Mouse (Mus musculus) liver, adult 2 months (tissue): ENCODE measurements around the gene Lrrc34. TPM values are rescaled to one million over a fixed set of nuclear protein-coding genes. Genes with fewer than 3 reads are reported as not detected.

Experiments used
- DNase-seq: peaks from one replicate; pipeline ENCODE4 v3.0.0-alpha.2; 2011; ENCODE audit warnings: low read depth, low spot score; ENCODE audit errors: extremely low read depth
- H3K27ac ChIP-seq: fragments of 200-500 bp; replicated peaks from 2 replicates; pipeline ENCODE4 v1.5.1; 2012; ENCODE audit warnings: low read depth, mild to moderate bottlenecking, control low read depth, inconsistent platforms, low read length; ENCODE audit not compliant: insufficient read depth
- H3K27me3 ChIP-seq: fragments of 200-500 bp; 2 replicates; pipeline ENCODE4 v1.6.1; 2012; ENCODE audit warnings: mild to moderate bottlenecking, moderate library complexity, low read length, inconsistent platforms; ENCODE audit not compliant: control insufficient read depth, insufficient read depth
- H3K36me3 ChIP-seq: fragments of 200-500 bp; 2 replicates; pipeline ENCODE4 v1.6.1; 2012; ENCODE audit warnings: low read length, inconsistent platforms; ENCODE audit not compliant: control insufficient read depth, insufficient read depth
- H3K4me1 ChIP-seq: fragments of 200-500 bp; 2 replicates; pipeline ENCODE4 v1.6.1; 2011; ENCODE audit warnings: low read length; ENCODE audit not compliant: control insufficient read depth, insufficient read depth
- H3K4me3 ChIP-seq: fragments of 200-500 bp; 2 replicates; pipeline ENCODE4 v1.5.1; 2011; ENCODE audit warnings: low read depth, mild to moderate bottlenecking, control low read depth, low read length, moderate library complexity; ENCODE audit not compliant: insufficient read depth
- H3K79me2 ChIP-seq: fragments of 200-500 bp; 2 replicates; pipeline ENCODE4 v1.6.1; 2012; ENCODE audit warnings: inconsistent platforms, mild to moderate bottlenecking, low read length, moderate library complexity; ENCODE audit not compliant: control insufficient read depth, insufficient read depth
- H3K9ac ChIP-seq: fragments of 200-500 bp; 2 replicates; pipeline ENCODE4 v1.6.1; 2012; ENCODE audit warnings: low read depth, mild to moderate bottlenecking, control low read depth, inconsistent platforms, low read length
- CTCF ChIP-seq: fragments of 200-500 bp; IDR thresholded peaks from 2 replicates; pipeline ENCODE4 v1.5.1; 2011; ENCODE audit warnings: low read depth, low read length, control low read depth
- POLR2A ChIP-seq: fragments of 200-500 bp; IDR thresholded peaks from 2 replicates; pipeline ENCODE4 v1.6.1; 2011; ENCODE audit warnings: low read length, control low read depth; ENCODE audit not compliant: insufficient read depth; ENCODE audit errors: extremely low read depth
- WGBS: fragments of 180-500 bp; shearing (Covaris S2); methylation state at CpG from one replicate; pipeline ENCODE4 v1.1.7; 2018; 5-methylcytosine and 5-hydroxymethylcytosine counted together
- polyA plus RNA-seq: library from polyadenylated mRNA; depleted of rRNA; stranded (reverse); fragments of >200 nt; gene quantifications from 2 replicates; pipeline ENCODE4 v1.2.3, GENCODE M21; 2012
- total RNA-seq: library from RNA; depleted of rRNA; stranded (reverse); fragments of >200 nt; gene quantifications from 2 replicates; pipeline ENCODE4 v1.2.3, GENCODE M21; 2014

The Lrrc34 gene
- total and polyA plus RNA-seq, 2 experiments = 0.09 TPM; not detected in 1

DNA sequence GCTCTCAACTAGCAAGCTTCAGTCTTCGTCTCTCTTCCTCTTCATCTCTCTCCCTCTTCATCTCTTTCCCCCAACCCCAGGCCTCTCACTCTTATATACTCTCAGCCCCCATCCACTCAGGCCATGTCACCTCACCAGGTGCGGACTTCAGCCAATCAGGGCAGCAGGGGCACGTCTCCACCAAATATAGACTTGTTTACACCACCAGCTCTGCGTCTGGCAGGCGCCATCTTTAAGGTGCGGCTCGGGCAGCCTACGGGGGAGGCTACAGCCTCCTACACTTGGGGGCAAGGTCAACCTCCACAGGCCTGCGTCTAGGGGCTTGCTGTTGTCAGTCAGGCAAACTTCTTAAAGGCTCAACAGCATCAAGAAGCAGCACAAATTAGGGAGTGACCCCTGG, 10.8 kb upstream of the Lrrc34 start:
- 84% methylated on average over 9 of the region's 9 CpGs for WGBS
- no peaks in the 10 kb centered on the region for H3K79me2 ChIP-seq
- TF ChIP-seq POLR2A (no peak), CTCF (no peak)
- DNase-seq = no peak
- no peak overlapping the region for H3K4me3 ChIP-seq
- no peak overlapping the region for H3K9ac ChIP-seq
- H3K36me3 ChIP-seq = no peaks in the 10 kb centered on the region
- no peaks in the 10 kb centered on the region for H3K4me1 ChIP-seq
- no peaks in the 10 kb centered on the region for H3K27me3 ChIP-seq
- H3K27ac ChIP-seq = no peak overlapping the region

DNA sequence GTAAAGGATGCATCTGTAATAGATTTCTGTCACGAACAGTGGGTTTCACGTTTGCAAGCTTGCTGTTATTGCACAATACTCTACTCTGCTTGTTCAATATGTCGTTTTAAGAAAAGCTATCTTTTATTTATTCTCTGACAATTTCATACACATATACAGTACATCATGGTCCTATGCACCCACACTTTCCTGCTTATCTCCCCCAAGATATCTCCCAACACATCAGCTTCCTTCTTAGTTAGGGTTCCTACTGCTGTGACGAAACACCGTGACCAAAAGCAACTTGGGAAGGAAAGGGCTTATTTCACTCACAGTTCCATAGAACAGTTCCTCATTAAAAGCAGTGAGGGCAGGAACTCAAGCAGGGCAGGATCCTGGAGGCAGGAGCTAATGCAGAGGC, 8.3 kb upstream of the Lrrc34 start:
- TF ChIP-seq POLR2A = no peak
- no peak for TF ChIP-seq CTCF
- no peak overlapping the region for H3K9ac ChIP-seq
- H3K36me3 ChIP-seq = no peaks in the 10 kb centered on the region
- 0 out of 2 replicates have a peak, but pooled peaks cover 6% of the 10 kb centered on the region for H3K27me3 ChIP-seq
- no peak for DNase-seq
- H3K4me1 ChIP-seq = no peaks in the 10 kb centered on the region
- WGBS = 54% methylated on average over 5 of the region's 5 CpGs
- no peaks in the 10 kb centered on the region for H3K79me2 ChIP-seq
- H3K4me3 ChIP-seq = no peak overlapping the region
- H3K27ac ChIP-seq = no peak overlapping the region

DNA sequence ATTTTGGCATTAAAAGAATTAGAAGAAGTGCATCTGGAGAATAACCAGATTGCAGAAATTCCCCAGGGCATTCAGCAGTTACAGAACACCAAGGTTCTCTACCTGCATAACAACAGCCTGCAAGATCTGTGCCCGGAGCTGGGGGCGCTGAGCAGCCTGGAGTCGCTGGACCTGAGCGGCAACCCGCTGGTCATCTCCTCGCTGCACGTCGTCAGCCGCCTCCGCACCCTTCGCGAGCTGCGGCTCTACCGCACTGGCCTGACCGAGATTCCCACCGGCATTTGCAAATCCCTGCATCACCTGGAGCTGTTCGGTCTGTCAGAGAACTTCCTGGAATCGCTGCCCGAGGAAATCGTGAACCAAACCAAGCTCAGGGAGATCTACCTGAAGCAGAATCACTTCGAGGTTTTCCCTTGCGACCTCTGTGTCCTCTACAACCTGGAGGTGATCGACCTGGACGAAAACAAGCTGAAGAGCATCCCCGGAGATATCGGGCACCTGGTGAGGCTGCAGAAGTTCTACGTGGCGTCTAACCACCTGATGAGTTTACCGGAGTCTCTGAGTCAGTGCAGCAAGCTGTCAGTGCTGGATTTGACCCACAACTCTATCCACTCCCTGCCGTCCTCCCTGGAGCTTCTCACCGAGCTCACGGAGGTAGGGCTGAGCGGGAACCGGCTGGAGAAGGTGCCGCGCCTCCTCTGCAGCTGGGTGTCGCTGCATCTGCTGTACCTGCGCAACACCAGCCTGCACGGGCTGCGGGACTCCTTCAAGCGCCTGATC, 2.6 kb upstream of the Lrrc34 start:
- Histone ChIP-seq H3K27me3 (peaks cover 17% of the 10 kb centered on the region; the same call in 1 of the 2 replicates), H3K27ac (no peak overlapping the region), H3K9ac (no peak overlapping the region), H3K4me3 (no peak overlapping the region), H3K79me2 (no peaks in the 10 kb centered on the region), H3K36me3 (no peaks in the 10 kb centered on the region), H3K4me1 (peaks cover 2% of the 10 kb centered on the region; the same call in 1 of the 2 replicates)
- 1% methylated on average over 41 of the region's 41 CpGs for WGBS
- TF ChIP-seq CTCF (no peak), POLR2A (no peak)
- DNase-seq = no peak

DNA sequence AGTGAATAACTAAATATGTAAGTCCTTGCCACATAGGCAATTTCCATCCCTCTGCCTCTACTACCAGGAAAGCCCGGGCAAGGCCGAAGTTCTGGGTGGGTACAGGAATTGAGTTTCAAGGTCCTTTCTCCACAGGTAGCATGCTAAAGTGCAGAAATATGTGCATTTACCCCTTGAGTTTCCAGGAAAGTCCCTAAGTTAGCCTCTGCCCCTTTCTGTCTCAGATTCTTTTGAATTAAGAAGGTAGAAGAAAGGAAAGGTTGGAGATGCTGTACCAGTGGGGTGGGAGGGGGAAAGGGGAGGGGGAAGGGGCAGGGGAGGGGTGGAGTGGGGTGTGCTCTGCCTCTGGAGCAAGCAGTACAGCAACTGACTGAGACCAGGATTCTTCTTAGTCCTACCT, 797 bp upstream of the Lrrc34 start:
- H3K4me1 ChIP-seq = peaks cover 2% of the 10 kb centered on the region; the same call in 1 of the 2 replicates
- H3K9ac ChIP-seq = no peak overlapping the region
- H3K79me2 ChIP-seq = no peaks in the 10 kb centered on the region
- no peak overlapping the region for H3K27ac ChIP-seq
- DNase-seq = no peak
- TF ChIP-seq POLR2A = no peak
- no peak for TF ChIP-seq CTCF
- no peaks in the 10 kb centered on the region for H3K36me3 ChIP-seq
- 92% methylated on average over 2 of the region's 2 CpGs for WGBS
- peaks cover 17% of the 10 kb centered on the region; the same call in 1 of the 2 replicates for H3K27me3 ChIP-seq
- H3K4me3 ChIP-seq = no peak overlapping the region

DNA sequence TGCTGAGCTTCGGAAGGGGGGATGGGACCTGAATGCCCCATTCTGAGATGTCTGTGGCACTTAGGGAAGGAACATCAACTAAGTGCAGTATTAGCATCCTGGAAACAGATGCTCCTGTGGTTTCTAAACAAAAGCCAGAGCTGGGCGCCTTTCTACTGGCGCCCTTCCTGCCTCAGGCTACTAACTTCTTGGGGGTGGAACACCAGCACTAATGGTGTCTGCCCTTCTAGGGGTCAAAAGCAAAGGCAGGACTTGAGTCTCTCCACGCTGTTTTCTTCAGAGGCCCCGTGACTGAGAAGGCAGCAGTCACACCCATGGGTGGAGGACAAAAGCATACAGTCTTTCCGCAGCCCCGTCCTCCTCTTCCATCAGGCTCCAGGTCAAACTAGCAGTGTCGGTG, 908 bp downstream of the Lrrc34 start:
- no peak overlapping the region for H3K9ac ChIP-seq
- H3K4me3 ChIP-seq = no peak overlapping the region
- no peak for TF ChIP-seq CTCF
- TF ChIP-seq POLR2A = no peak
- no peak overlapping the region for H3K27ac ChIP-seq
- no peaks in the 10 kb centered on the region for H3K36me3 ChIP-seq
- peaks cover 13% of the 10 kb centered on the region; the same call in 1 of the 2 replicates for H3K27me3 ChIP-seq
- WGBS = 71% methylated on average over 8 of the region's 8 CpGs
- H3K79me2 ChIP-seq = no peaks in the 10 kb centered on the region
- no peak for DNase-seq
- peaks cover 2% of the 10 kb centered on the region; the same call in 1 of the 2 replicates for H3K4me1 ChIP-seq

DNA sequence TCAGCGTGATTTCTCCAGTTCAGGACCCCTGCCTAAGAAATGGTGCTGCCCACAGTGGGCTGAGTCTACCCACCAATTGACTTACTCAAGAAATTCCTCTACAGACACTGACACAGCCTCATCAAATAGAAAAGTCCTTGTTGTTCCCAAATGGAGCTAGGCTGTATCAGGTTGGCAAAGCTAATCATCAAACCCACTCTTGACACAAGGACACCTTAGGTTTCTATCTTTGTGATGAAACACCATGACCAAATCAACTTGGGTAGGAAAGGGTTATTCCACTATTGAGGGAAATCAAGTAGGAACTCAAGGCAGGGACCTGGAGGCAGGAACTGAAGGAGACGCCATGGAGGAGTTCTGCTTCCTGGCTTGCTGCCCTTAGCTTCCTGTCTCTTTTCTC, 3.5 kb downstream of the Lrrc34 start, which contains the start of gene Lrriq4:
TSS of gene Lrriq4 (plus strand) at position 301 of the 400 bp plus-strand sequence.
- 79% methylated on average over 2 of the region's 2 CpGs for WGBS
- TF ChIP-seq CTCF = no peak
- TF ChIP-seq POLR2A = no peak
- DNase-seq = no peak
- Histone ChIP-seq H3K36me3 (no peaks in the 10 kb centered on the region), H3K9ac (no peak within 1 kb of the TSS), H3K27ac (no peak within 1 kb of the TSS), H3K27me3 (peaks cover 11% of the 10 kb centered on the region; the same call in 1 of the 2 replicates), H3K4me3 (no peak within 1 kb of the TSS), H3K79me2 (no peaks in the 10 kb centered on the region), H3K4me1 (peaks cover 2% of the 10 kb centered on the region; the same call in 1 of the 2 replicates)
